Mouse (Mus musculus): Measurements from ENCODE around the gene Kcnma1.

Gene Kcnma1

DNA sequence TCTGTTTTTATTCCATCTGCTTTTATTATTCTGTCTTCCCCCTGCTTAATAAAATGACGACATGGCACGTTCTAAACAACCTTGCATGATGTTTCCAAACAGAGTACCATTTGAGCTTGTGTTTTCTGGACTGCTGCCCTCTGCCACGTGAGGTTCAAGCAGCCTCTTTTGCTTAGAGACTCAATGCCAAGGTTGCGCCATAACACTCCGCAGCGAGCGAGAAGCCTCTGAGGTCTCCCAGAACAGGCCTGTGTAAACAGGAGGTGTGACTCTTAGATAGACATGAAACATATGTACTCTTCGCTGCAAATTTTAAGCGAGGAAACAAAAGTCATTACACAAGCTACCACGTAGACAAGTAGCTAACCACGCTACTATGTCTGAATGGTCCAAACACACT lies 55.2 kb downstream of the Kcnma1 start:
- DNase-seq: no peak

DNA sequence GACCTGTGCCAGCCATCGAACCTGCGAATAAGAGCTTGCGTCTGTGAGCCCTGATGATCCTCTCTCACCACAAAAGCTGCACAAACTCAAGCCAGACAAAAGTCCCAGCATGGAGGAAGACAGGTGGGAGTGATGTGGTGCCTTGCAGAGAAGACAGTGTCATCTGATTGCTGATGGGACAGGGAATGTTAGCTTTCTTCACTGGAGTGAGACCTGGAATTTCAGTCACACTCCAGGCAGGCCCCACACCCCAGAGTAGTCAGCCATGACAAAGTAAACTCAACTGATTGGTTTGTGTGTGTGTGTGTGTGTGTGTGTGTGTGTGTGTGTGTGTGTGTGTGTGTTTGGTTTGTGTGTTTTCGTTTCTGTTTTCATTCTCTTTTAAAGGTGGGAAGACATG lies 57.0 kb downstream of the Kcnma1 start:
- no peak for DNase-seq

DNA sequence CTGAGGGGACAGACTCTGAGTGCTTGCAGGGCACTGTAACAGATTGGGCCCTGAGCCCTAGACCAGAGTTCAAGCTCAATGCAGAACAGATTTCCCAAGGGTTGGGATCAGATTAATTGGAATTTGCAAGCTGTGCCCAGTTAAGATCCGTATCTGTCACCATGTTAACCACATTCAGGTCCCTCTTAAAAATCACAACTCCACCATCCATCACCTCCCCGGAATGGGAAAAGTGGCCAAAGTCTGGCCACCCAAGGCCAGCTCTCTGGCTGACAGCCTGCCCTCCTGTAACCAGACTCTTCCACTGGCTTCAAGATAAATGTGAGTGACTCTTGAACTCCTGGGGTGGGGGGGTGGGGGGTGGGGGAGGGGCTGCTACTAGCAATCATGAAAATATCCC lies 70.4 kb downstream of the Kcnma1 start:
- DNase-seq: no peak

DNA sequence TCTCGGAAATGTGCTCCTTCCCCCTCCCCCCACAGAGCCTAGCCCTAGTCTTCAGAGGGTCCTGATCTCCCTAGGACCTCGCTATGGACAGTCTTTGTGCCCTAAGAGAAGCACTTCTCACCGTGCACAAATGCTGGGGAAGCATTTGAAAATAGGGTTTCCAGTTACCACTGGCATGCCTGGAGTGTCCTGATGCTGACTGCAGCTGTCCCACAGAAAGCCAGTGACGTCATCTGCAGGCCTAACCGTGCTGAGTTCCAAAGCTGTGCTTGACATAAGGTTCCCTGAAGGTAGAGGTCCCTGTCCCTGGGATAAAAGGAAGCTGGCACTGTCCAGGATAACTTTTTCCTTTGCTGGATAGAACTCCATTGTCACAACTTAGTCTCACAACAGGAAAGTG lies 71.1 kb downstream of the Kcnma1 start:
- DNase-seq: no peak

DNA sequence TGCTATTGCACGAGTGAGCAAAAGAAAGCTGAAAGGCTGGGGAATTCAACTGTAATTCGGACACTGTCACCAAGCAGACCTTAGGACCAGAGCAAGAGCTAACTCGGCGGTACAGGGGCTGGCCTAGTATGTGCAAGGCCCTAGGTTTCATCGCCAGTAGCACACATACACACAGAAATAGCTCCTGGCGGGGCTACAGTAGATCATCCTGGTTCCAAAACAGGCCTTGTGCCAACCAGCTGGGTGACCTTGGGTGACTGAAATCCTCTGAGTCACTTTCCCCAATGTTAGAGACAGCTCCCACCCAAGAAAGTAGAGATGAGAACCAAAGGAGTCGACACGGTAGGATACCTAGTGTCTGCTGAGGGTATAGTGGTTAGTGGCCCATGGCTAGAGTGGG lies 72.2 kb downstream of the Kcnma1 start:
- DNase-seq: no peak

DNA sequence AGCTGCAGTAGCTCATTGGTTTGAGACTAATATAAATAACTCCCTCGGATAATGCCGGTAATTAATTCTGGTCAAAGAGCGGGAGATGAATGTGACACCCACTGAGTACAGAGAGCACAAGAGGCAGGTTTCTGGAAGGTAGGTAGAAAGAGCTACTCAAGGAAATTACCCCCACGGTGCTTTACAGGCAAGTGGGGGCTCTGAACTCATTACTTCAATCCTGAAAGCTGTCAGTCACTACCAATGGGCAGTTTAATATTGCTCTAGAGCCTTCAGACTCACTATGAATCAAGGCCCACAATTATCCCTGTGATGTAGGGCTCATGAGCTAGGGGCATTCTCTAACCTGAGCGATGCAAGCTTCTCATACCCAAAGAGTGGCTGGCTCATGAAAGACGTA lies 79.3 kb downstream of the Kcnma1 start:
- no peak for DNase-seq

DNA sequence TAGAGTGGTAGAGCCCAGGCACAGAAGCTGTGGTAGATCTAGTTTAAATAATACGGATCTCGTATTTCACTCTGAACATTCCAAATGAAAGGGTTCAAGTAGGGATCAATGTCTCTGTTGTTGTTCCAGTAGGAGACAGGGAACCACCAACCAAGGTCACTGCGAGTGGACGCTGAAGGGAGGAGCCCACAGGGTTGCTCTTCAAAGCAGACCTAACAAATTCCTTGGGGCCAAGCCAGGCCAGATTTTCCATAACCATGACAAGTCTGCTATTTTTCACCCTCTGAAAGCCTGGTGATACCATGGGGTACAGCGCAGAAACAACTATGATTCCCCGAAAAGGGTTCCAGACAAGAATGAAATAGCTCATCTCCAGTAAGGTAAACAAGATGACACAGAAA lies 82.6 kb downstream of the Kcnma1 start:
- no peak for DNase-seq

DNA sequence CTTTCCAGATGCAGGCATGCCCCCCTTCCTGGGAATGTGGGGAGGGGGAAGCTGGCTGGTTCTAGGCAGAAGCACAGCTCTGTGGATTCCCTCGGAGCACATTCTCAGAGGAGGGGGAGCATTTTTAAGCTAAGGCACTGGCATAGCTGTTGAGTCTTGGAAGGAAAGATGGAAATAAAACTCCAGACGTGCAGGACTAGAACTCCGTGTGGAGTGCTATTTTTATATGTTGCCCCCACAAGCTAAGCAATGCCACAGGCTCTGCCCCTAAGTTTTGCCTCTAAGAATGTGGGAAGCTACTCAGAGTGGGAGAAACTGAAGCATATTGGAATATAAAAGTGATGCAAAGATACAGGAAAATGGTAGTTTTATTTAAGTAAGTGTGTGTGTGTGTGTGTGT lies 85.1 kb downstream of the Kcnma1 start:
- DNase-seq: no peak

DNA sequence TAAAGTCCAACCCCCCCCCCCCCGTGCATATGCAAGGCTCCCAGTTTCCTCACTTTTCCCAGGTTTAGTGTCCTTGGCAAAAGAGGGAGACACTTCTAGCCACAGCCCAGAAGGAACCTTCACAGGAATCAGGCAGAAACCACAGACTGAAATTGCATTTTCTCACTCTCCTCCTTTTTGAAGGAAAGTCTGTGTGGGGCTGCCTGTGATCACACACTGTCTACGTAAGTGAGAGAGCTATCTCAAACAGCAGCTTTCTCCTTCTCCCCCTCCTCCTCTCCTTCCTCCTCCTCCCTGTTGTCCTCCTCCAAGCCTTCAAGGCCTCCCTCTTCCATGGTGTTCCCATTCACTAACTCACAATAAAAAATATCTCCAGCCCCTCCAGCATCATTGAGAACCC lies 90.9 kb downstream of the Kcnma1 start:
- no peak for DNase-seq

DNA sequence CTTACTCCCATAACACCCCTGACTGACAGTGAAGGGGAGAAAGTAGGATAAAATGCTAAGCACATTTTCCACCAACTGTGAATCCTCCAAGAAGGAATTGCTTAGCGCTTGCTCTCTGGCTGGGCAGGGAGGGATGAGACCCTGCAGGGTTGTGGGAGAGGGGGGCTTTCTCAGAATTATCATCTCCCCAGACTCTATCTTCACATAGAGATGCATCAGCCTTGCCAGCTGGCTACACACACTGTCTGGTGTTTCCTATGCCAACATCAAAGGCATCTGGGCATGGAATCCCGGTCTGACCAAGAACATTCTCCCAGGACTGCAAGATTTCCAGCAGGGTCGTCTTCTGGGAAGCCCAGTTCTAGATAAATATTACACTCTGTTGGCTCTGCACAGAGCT lies 91.5 kb downstream of the Kcnma1 start:
- DNase-seq: no peak

DNA sequence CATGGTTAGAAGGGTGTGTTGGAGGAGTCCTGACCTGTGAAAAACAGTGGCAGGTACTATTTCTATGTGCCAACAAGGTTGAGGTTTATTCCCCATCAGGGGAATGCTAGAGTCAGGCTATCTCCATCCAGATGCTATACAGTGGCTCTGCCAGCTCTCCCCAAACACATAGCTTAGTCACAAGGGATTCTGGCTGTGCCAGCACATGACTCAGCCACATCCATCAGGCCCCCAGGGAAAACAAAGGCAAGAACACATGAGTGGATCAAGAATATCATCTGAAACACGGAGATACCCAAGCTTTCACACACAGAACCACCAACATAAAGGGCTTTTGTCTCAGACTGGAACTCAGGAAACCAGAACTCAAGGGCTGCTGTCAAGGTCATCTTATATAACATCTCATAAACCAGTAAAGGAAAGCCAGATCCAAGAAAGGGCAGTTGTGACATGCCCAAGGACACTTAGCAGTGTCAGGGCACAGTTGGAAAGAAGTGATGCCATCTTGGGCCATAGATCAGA lies 103.1 kb downstream of the Kcnma1 start:
- no peak for DNase-seq

DNA sequence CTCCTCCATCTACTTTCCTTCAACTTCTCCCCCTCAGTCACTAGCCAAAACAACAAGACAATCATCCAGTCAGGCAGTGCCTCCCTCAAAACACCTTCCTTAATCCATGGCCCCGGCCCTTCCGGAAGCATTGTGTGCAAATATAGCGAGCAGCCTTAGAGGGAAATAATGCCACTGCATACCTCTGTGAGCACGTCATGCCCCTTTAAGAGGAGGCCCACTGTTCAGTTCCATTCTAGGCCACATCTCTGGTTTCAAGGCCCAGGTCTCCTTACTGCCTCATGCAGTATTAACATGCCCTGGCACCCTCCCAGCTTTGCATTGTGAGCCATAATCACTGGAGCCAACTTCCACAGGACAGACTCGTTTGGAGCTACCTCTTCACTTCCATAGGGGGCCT lies 105.7 kb downstream of the Kcnma1 start:
- no peak for DNase-seq

DNA sequence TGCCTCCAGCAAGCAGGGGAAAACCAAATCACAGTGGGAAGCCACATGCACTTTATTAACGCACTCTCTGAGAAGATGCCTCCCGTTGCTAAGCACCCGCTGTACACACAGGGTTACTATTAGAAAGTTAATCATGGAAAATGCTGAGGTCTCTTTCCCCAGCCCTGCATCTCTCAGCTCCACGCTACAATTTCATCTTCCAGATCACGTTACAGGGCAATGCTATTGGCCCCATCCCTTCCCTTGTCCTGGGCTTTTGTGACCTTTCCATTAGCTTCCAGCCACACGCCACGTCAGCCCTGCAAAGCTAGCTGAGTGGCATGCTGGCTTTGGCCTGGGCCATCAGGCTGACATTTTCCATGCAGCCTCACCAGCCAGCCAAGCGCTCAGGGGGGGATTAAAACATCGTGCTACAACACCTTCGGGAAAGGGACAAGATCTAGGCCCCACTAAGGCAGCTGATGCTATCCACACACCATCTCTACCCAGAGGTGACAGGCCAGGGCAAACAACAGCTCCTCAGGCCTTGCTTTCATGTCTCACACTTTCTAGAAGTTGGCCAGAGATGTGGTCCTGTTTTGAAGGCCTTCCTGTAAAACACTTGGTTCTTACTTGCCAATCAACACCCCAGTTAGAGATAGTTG lies 111.5 kb downstream of the Kcnma1 start:
- DNase-seq: no peak

DNA sequence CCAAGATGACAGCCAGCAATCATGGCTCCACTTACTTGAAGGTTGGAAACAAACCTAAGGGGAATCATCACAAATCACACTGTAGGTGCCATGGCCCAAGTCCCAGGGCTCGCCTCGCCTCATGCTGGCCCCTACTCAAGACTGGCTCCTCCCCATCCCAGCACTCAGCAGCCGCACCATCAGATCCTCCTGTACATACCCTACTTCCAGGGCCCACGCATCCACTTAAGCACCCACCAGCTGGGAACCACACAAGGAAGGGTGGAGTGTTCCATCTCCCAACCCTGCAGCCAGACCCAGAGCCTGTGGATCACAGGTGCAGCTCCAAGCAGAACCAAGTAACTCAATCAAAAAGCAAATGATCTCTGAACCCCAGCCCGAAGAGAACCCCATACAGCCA lies 114.8 kb downstream of the Kcnma1 start:
- DNase-seq: no peak

DNA sequence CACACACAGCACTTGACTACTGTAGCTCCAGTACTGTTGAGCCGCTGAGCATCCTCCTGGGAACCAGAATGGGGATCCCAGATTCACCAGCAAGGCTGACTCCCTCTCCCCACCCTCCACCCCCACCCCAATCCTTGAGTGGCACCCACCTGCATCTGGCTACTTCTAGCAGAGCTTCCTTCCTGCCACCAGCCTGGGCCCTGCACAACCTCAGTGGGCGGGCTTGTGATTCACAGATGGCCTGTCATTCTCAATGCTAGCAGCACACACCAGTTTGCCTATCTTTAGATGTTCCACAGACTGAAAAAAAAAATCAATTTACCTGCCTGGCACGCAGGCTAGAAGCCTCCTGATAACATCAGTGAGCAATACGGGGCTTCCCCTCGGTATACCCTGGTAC lies 116.5 kb downstream of the Kcnma1 start:
- DNase-seq: no peak

DNA sequence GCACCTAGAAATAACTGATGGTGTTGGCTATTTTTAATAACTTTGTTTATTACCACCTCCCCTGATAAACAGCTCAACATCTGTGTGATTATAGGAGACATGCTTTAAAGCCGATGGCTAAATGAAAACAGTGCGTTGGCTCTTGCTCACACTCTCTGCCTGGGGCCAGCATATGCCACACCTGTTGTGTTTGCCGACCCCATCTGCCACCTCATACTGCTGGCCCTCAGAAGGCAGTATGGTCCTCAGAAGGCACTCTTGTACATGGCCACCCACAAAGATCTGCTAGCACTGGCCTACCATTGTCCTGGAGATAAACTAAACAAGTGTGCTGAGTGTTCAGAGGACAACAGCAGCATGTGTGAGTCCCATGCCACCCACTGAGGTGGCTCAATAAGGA lies 118.3 kb downstream of the Kcnma1 start:
- DNase-seq: no peak

DNA sequence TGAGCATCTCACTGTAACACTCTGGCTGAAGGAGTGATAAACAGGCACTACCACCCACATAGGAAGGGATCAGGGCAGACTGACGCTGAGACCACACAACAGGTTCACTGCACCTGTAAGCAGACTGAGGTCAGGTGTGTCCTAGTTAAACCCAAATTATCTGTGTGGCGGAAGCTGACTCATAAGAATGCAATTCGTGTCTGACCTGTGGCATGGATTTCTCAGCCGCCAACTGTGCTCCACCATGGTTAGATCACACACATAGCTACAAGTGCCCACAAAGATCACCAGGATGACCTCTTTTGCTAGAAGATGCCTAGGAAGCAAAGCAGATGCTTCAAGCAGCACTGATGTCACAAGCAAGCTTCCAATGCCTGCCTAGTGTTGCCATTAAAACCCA lies 128.2 kb downstream of the Kcnma1 start:
- no peak for DNase-seq

DNA sequence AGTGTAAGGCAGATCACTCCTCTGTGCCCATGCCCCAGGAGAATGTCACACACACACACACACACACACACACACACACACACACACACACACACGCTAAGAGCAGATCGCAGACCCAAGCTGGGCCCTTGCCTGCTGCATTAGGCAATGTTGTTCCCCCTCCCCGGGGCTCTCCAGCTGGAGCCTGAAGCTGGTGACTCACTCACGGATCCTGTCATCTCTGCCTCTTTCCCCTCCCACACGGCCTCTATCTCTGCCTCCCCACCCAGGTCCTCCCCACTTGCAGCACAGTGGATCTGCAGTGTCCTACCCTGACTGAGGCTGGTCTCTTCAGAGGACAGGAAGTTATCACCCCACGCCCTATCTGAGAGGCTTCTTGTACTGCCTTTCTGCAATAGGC lies 128.8 kb downstream of the Kcnma1 start:
- DNase-seq: no peak

DNA sequence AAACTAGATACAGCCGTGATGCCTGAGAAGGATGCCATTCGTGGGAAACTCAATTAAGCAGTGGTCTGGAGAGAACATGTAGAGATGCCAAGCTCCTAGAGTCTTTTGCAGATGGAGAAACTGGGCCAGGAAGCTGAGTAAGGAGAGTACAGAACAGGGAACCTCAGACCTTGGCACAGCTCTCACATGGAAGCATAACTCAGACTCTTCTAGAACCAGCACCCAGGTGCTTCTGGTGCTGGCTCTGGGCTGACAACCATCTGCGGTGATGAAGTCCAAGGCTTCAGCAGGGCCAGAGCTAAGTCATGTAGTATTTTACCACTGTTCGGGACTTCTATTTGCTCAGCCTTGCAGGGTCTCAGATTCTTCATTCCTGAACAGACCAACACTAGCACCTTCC lies 129.2 kb downstream of the Kcnma1 start:
- no peak for DNase-seq

DNA sequence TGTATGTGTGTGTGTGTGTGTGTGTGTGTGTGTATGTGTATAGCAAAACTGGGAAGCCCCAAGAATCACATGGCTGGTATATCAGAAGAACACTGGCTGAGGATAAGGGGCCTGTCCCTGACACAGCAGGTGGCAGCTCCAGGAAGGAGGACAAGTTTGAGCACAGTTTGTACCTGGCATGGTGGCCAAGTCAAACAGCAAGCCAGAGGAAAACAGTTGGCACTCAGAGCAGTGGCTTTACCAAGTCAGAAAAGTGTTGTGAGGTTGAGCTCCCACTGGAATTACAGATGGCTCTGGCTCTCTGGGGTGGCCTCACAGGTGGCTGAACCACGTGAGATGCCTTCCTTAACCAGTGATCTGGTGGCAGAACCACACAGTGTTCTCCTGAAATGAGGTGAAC lies 132.3 kb downstream of the Kcnma1 start:
- no peak for DNase-seq

DNA sequence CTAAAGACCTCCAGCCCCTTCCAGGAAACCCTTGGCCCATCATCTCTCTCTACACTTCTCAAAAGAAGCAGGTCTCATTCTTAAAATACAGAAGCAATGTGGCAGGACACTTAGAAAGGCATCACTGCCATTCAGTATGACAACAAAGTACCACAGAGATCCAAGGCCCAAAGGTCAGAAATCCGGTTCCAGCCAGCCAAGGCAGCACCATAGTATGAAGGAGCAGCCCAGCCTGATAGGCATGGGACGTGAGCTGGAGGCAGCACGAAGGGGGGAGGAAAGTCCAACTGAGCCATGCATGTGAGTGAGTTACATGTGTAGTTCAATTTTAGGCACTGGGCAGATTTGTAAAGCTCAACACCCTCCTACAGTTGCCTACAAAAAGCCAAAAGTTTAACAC lies 135.0 kb downstream of the Kcnma1 start:
- peak; percentile 70 to 83 for DNase-seq

DNA sequence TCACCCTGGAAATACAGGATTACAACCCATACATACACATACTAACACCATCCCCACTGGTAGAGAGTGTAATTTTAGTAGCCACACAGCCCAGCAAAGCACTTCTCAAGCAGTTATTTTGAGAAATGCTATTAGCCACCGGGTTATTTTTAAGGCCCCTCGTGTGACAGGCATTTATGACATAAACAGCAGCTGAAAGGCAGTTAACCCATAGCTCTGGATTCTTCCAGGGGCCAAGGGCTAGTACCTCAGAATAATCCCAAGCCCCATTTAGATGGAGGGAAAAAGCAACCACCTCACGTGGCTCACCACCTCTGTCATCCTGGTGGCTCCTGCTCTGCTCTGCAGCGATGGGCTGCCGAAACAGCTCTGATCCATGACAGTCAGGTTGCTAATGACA lies 136.7 kb downstream of the Kcnma1 start:
- DNase-seq: no peak

DNA sequence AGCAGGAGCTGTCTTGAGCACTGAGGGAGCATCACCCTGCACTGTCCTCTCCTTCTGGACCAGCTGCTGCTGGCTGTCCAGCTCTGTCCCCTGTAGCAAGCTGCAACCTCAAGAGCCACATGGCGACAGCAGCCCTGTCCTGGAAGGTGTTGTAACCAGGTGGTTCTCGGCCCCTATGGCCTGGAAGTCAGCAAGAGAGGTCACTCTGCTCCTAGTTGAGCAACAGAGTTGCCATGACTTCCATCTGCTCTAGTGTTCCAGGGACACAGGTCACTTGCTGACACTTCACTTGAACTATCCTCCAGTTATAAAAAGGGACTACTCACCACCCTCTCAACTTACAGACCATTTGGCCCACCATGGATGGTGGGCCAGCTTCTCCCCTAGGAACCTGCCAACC lies 139.7 kb downstream of the Kcnma1 start:
- DNase-seq: no peak

DNA sequence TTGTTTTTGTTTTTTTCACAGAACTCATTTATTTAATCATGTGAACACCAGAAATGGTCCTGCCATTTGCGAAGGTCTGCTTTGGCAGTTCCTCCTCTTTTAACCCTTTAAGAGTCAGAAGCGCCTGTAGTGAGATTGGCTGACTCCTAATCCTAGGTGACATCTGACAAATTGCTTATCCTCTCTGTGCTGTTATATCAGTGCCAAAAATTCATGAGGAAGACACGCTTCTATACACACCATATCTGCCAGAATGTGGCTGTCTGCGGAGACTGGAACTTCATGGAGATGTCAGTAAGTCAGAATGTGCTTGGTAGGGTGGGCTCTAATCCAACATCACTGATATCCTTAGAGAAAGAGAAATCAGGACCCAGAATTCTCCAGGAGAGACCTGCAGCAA lies 157.3 kb downstream of the Kcnma1 start:
- DNase-seq: no peak

DNA sequence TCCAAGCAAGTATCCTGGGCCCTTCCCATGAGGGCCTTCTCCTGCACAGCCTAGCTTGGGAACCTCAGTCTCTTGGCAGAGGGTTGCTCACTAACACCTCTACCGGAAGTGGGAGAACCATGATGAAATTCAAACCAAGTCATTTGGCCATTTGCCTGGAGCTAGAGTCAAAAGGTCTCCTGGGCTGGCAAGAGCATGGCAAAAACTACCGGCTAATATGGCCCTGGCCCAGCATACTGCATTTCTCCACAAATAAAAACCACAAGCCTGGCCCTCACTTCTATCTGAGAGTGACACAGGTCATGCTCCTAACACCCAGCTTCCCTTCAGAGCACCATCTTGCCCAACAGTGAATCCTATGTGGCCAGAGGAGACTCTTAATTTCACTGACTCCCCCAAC lies 159.3 kb downstream of the Kcnma1 start:
- peak; percentile 42 to 59 for DNase-seq

All from kidney, postnatal 25 days (tissue).